Mouse (Mus musculus) E14TG2a.4 (cell line): Measurements from ENCODE around the gene Iqgap1.

Experiments
- CTCF ChIP-seq: conservative IDR thresholded peaks from 2 replicates; pipeline ENCODE4 v1.5.1; 2014; ENCODE audit warnings: low read length
- POU5F1 ChIP-seq: IDR thresholded peaks from 2 replicates; pipeline ENCODE4 v1.6.1; 2014; ENCODE audit warnings: low read length, borderline replicate concordance

DNA sequence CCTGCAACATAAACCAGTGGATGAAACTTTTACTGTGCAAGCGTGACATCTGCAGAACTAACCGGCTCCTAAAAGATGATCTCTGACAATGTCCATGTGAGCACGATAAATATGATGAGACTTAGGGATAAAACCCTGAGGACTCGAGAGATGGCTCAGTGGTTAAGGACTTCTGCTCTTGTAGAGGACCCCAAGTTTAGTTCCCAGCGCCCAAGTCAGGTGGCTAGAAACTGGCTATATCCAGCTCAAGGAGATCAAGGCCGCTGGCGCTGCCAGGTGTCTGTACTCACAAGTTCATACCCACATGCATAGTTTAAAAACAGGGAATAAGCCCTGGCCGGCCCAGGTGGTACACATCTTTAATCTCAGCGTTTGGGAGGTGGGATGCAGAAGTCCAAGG lies 133.3 kb downstream of the Iqgap1 start:
- TF ChIP-seq CTCF (no peak), POU5F1 (no peak)
